Mouse (Mus musculus) small intestine, adult 2 months (tissue): ENCODE results near the gene Cdc5l. TPM values are rescaled to one million over a fixed set of nuclear protein-coding genes. Genes with fewer than 3 reads are reported as not detected.

ENCODE experiments used
- H3K27ac ChIP-seq: fragments of 200-500 bp; 2 replicates; pipeline ENCODE4 v1.5.1; 2012; ENCODE audit warnings: low read depth, low read length, control low read depth, inconsistent platforms; ENCODE audit not compliant: insufficient read depth
- H3K27me3 ChIP-seq: fragments of 200-500 bp; 2 replicates; pipeline ENCODE4 v1.6.1; 2012; ENCODE audit warnings: mild to moderate bottlenecking, moderate library complexity, low read length, inconsistent platforms; ENCODE audit not compliant: control insufficient read depth, insufficient read depth
- H3K36me3 ChIP-seq: fragments of 200-500 bp; 2 replicates; pipeline ENCODE4 v1.6.1; 2012; ENCODE audit warnings: mild to moderate bottlenecking, low read length, control low read depth, inconsistent platforms; ENCODE audit not compliant: control insufficient read depth, insufficient read depth
- H3K4me1 ChIP-seq: fragments of 200-500 bp; 2 replicates; pipeline ENCODE4 v1.6.1; 2012; ENCODE audit warnings: low read length, inconsistent platforms, mixed read lengths; ENCODE audit not compliant: control insufficient read depth, insufficient read depth, insufficient read length
- H3K4me3 ChIP-seq: fragments of 200-500 bp; 2 replicates; pipeline ENCODE4 v1.5.1; 2012; ENCODE audit warnings: low read depth, mild to moderate bottlenecking, control low read depth, inconsistent platforms, low read length, moderate library complexity
- CTCF ChIP-seq: fragments of 200-500 bp; IDR thresholded peaks from 2 replicates; pipeline ENCODE4 v1.5.1; 2012; ENCODE audit warnings: low read depth, mild to moderate bottlenecking, control low read depth, inconsistent platforms, low read length, moderate library complexity, mixed read lengths; ENCODE audit not compliant: insufficient replicate concordance, insufficient read length; ENCODE audit errors: extremely low read depth
- POLR2A ChIP-seq: fragments of 200-500 bp; IDR thresholded peaks from 2 replicates; pipeline ENCODE4 v1.6.1; 2012; ENCODE audit warnings: low read depth, mild to moderate bottlenecking, control low read depth, inconsistent platforms, low read length, moderate library complexity
- WGBS: fragments of 180-500 bp; shearing (Covaris S2); methylation state at CpG from one replicate; pipeline ENCODE4 v1.1.7; 2018; 5-methylcytosine and 5-hydroxymethylcytosine counted together
- polyA plus RNA-seq: library from polyadenylated mRNA; depleted of rRNA; stranded (reverse); fragments of >200 nt; gene quantifications from 2 replicates; pipeline ENCODE4 v1.2.3, GENCODE M21; 2012

The Cdc5l gene
- polyA plus RNA-seq, 1 experiment, result 4.2 TPM

DNA sequence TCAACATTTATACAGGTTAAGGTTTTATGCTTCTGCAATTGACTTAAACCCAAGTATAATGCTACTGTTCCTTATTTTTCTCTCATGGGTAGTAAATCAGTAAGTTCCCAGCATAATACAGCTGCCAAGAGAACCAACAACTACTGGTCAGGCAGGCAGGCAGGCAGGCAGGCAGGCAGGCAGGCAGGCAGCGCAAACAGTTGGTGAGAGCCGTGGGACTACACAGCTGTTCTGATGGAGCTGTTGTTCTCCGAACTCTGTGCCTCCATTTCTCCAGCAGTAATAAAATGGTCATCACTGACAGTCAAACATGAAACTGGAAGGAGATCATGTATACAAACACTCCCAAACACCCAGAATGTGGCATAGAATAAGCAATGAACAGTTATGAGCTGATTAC is 39.8 kb downstream of the Cdc5l start:
- no peak overlapping the region for H3K4me3 ChIP-seq
- H3K27ac ChIP-seq, result no peak overlapping the region
- H3K36me3 ChIP-seq, result peaks cover 48% of the 10 kb centered on the region
- TF ChIP-seq CTCF, result no peak
- TF ChIP-seq POLR2A, result no peak
- no peaks in the 10 kb centered on the region for H3K27me3 ChIP-seq
- 77% methylated on average over 3 of the region's 3 CpGs for WGBS
- H3K4me1 ChIP-seq, result no peaks in the 10 kb centered on the region; the same call in 1 of the 2 replicates

- Histone ChIP-seq H3K4me1 (no peaks in the 10 kb centered on the region), H3K27ac (no peak overlapping the region), H3K27me3 (no peaks in the 10 kb centered on the region), H3K36me3 (peaks cover 54% of the 10 kb centered on the region), H3K4me3 (no peak overlapping the region)
- TF ChIP-seq POLR2A, result no peak
- no peak for TF ChIP-seq CTCF
- 96% methylated on average over 5 of the region's 5 CpGs for WGBS
Measured at GRCm38 (mm10) chr17:45389896-45390295, 43.6 kb downstream of the Cdc5l start.

- no peaks in the 10 kb centered on the region for H3K4me1 ChIP-seq
- TF ChIP-seq CTCF, result no peak
- TF ChIP-seq POLR2A, result no peak
- H3K4me3 ChIP-seq, result no peak overlapping the region
- H3K27ac ChIP-seq, result no peak overlapping the region
- no peaks in the 10 kb centered on the region for H3K27me3 ChIP-seq
- H3K36me3 ChIP-seq, result peaks cover 34% of the 10 kb centered on the region
- WGBS, result 85% methylated on average over 7 of the region's 7 CpGs
Measured at GRCm38 (mm10) chr17:45386986-45387385, 46.6 kb downstream of the Cdc5l start.

- TF ChIP-seq CTCF, result no peak
- TF ChIP-seq POLR2A, result no peak
Measured at GRCm38 (mm10) chr17:45383305-45383704, 50.2 kb downstream of the Cdc5l start.

DNA sequence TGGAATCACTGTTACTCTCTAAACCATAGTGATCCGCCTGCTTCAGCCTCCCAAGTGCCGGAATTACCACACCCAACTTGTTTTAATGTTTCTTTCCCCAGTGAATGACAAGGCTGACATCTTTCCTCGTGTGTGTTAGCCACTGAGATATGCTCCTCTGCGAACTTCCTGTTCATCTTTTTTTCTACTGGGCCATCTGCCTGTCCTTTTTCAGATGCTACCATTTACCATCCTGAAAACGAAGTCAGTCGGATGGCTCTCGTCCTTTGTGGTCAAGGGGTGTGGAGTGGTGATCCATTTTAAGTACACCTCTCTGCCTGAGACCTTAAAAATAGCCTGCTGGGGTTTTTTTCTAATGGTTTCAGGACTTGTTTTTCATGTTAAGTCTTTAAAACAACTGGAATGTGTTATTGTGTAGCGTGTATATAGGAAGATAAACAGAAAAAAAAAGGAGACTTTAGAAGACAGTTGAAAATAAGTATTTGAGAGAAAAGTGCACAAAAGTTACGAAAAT is 54.2 kb downstream of the Cdc5l start:
- H3K27me3 ChIP-seq, result no peaks in the 10 kb centered on the region
- H3K27ac ChIP-seq, result peak overlapping the region; percentile 72; the same call in 1 of the 2 replicates
- no peak for TF ChIP-seq CTCF
- TF ChIP-seq POLR2A, result no peak
- H3K36me3 ChIP-seq, result no peaks in the 10 kb centered on the region
- no peak overlapping the region for H3K4me3 ChIP-seq
- 81% methylated on average over 9 of the region's 9 CpGs for WGBS
- no peaks in the 10 kb centered on the region for H3K4me1 ChIP-seq

More at GRCm38 (mm10) chr17:45383305-45383704, 50.2 kb downstream of the Cdc5l start:
- no peak overlapping the region for H3K4me3 ChIP-seq
- WGBS, result 88% methylated on average over 3 of the region's 3 CpGs
- no peaks in the 10 kb centered on the region for H3K27me3 ChIP-seq
- peaks cover 11% of the 10 kb centered on the region for H3K36me3 ChIP-seq
- H3K27ac ChIP-seq, result no peak overlapping the region
- H3K4me1 ChIP-seq, result no peaks in the 10 kb centered on the region

DNA sequence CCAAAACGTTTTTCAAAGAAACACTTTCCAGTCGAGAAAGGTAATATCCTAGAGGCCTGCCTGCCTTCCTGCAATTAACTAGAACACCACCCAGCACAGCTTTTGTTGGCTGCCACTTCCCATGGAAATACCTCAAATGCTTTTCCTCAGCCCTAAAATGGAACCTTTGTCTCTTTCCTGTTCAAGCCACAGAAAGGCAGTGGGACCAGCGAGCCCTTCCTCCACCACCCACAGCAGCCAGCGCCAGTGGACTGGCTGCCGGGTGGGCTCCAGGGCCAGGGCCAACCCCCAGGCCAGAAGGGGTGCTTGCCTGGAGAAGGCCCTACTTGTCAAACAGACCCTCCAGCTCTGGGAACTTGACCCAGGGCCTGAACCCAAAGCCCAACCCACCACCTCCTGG is 56.2 kb downstream of the Cdc5l start:
- TF ChIP-seq POLR2A (no peak), CTCF (no peak)
- no peak overlapping the region for H3K27ac ChIP-seq
- 57% methylated on average over 5 of the region's 5 CpGs for WGBS

GRCm38 (mm10) chr17:45373987-45374608 is 59.4 kb downstream of the Cdc5l start:
- no peaks in the 10 kb centered on the region for H3K36me3 ChIP-seq
- H3K27ac ChIP-seq, result no peak overlapping the region
- no peak overlapping the region for H3K4me3 ChIP-seq
- WGBS, result 34% methylated on average over 13 of the region's 13 CpGs
- H3K27me3 ChIP-seq, result no peaks in the 10 kb centered on the region
- H3K4me1 ChIP-seq, result no peaks in the 10 kb centered on the region
- TF ChIP-seq CTCF (peak; percentile 87), POLR2A (no peak)

More for the DNA sequence above, 56.2 kb downstream of the Cdc5l start:
- Histone ChIP-seq H3K27me3 (no peaks in the 10 kb centered on the region), H3K4me3 (no peak overlapping the region), H3K36me3 (no peaks in the 10 kb centered on the region), H3K4me1 (no peaks in the 10 kb centered on the region)

DNA sequence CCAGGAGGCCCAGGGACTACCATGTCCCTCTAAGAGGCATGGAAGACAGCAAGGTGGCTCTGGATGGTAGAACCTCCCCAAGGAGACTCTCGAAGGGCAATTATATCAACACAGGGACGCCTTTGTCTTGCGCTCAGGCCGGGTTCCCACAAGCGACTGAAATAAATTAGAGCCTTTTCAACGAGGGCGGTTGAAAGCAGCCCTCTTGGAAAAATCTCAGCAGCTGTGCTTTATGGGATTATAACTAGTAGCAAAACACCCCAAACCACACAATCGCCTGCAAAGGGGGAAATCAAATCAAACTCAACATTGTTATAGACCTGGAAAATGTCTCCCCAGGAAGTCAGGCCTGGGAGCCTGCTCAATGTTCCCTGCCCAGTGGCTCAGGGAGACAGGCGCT is 62.5 kb downstream of the Cdc5l start:
- Histone ChIP-seq H3K4me1 (no peaks in the 10 kb centered on the region), H3K27me3 (no peaks in the 10 kb centered on the region), H3K27ac (no peak overlapping the region), H3K4me3 (no peak overlapping the region), H3K36me3 (no peaks in the 10 kb centered on the region)
- no peak for TF ChIP-seq CTCF
- no peak for TF ChIP-seq POLR2A
- 79% methylated on average over 9 of the region's 9 CpGs for WGBS
